Mouse (Mus musculus): ENCODE results near the gene Naa38. TPM values are rescaled to one million over a fixed set of nuclear protein-coding genes. Genes with fewer than 3 reads are reported as not detected.
A peak's percentile ranks its signal among the peaks of the same experiment; 100 is the strongest.

The Naa38 gene
- polyA plus RNA-seq, 1 experiment from 2014 or later, result 151 TPM

GRCm38 (mm10) chr11:69367616-69368355, 27.5 kb upstream of the Naa38 start:
- Histone ChIP-seq H3K9ac (peak overlapping the region; percentile 99), H3K4me2 (peak overlapping the region; percentile 83), H3K27ac (peak overlapping the region; percentile 100), H3K4me3 (peak overlapping the region; percentile 87), H3K9me3 (no peaks in the 10 kb centered on the region), H3K4me1 (peaks cover 67% of the 10 kb centered on the region), H3K27me3 (no peaks in the 10 kb centered on the region), H3K36me3 (peaks cover 17% of the 10 kb centered on the region)
- no peak for ATAC-seq (ENCODE audit: borderline replicate concordance, extremely low read depth, low FRiP score, low TSS enrichment)
- WGBS, result under 1% methylated on average over 22 of the region's 22 CpGs

DNA sequence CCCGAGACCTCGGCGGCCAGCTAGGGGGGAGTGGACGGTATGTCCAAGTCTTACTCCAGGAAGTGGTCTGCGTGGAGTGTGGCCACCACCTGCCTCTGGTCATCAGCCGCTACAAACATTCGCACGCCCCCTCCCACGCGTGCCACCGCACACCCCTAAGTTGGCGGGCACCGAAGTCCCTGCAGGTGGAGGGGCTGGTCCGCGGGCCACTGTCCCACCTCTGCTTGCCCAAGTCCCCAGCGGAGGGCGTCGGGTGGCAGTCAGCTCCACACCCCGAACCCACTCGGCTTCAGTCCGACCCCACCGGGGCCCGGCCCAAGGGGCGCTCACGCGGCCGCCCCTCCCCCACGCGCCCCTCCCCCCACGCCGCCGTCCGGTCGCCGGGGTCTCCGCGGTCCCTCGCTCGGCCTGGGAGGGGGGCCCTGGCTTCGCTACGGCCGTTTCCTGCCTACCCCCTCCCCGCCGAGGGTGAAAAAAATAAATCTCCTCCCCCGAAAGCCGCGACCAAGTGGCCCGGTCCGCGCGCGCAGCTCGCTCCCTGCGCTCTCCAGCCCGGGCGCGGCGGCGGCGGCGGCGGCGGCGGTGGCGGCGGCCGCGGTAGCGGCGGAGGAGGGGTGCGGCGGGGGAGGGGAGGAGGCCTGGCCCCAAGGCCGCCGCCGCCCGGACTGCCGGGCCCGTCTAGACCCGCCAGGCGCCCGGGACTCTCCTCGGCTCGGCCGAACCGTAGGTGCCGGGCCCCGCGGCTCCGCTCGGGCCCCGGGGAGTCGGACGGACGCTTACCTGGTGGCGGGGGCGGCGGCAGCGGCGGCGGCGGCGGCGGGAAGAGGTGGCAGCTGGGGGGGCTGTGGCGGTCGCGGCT, 26.7 kb upstream of the Naa38 start:
- WGBS, result under 1% methylated on average over 69 of the region's 106 CpGs
- Histone ChIP-seq H3K4me2 (peak overlapping the region; percentile 83), H3K27me3 (no peaks in the 10 kb centered on the region), H3K4me3 (peak overlapping the region; percentile 87), H3K9ac (peak overlapping the region; percentile 99), H3K4me1 (peaks cover 65% of the 10 kb centered on the region), H3K9me3 (no peaks in the 10 kb centered on the region), H3K36me3 (peaks cover 16% of the 10 kb centered on the region), H3K27ac (peak overlapping the region; percentile 100)
- no peak for ATAC-seq (ENCODE audit: borderline replicate concordance, extremely low read depth, low FRiP score, low TSS enrichment)

DNA sequence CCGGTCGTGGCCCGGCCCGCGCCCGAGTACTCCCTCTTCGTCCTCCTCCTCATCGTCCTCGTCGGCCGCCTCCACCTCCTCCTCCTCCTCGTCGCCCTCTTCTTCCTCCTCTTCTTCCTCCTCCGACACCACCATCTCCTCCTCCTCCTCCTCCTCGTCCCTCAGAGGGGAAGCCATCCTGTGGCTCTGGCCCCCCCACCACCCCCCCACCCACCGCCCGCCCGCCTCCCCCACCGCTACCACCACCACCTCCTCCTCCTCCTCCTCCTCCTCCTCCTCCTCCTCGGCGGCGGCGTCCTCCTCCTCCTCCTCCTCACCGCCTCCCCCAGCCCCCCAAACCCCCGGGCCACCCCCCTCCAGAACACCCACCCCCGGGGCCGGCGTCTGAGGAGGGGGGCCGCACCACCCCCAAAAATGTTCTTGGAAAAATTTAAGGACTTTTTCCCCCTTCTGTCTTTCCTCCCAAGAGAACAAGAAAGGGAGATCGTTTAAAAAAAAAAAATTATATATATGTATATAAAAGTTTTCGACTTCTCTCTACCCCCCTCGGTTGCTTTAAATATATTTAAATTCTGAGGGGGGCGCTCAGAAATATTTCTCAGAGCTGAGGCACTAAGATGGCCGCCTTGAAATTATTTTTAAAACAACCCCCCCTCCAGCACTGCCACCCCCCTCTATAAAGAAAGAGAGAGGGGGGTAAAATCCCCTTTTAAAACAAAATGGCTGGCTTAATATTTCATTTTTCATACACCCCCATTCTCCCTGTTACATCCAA, 25.9 kb upstream of the Naa38 start, which contains the start of gene Chd3:
TSS of gene Chd3 (minus strand) at position 192 of the 775 bp plus-strand sequence.
- no peaks in the 10 kb centered on the region for H3K27me3 ChIP-seq
- peak within 1 kb of the TSS; percentile 87 for H3K4me3 ChIP-seq
- H3K4me1 ChIP-seq, result peaks cover 57% of the 10 kb centered on the region
- H3K9ac ChIP-seq, result peak within 1 kb of the TSS; percentile 99
- H3K27ac ChIP-seq, result peak within 1 kb of the TSS; percentile 100
- peak within 1 kb of the TSS; percentile 83 for H3K4me2 ChIP-seq
- no peak for ATAC-seq (ENCODE audit: borderline replicate concordance, extremely low read depth, low FRiP score, low TSS enrichment)
- H3K9me3 ChIP-seq, result no peaks in the 10 kb centered on the region
- WGBS, result 1% methylated on average over 11 of the region's 34 CpGs
- peaks cover 15% of the 10 kb centered on the region; the same call in 1 of the 2 replicates for H3K36me3 ChIP-seq

- H3K4me2 ChIP-seq, result peak overlapping the region; percentile 83
- peaks cover 15% of the 10 kb centered on the region; the same call in 1 of the 2 replicates for H3K36me3 ChIP-seq
- H3K9me3 ChIP-seq, result no peaks in the 10 kb centered on the region
- peaks cover 49% of the 10 kb centered on the region for H3K4me1 ChIP-seq
- ATAC-seq (ENCODE audit: borderline replicate concordance, extremely low read depth, low FRiP score, low TSS enrichment), result no peak
- peak overlapping the region; percentile 99 for H3K9ac ChIP-seq
- peak overlapping the region; percentile 87 for H3K4me3 ChIP-seq
- H3K27me3 ChIP-seq, result no peaks in the 10 kb centered on the region
- WGBS, result 14% methylated on average over 2 of the region's 2 CpGs
- peak overlapping the region; percentile 100 for H3K27ac ChIP-seq
These were observed 25.1 kb upstream of the Naa38 start for GRCm38 (mm10) chr11:69369990-69370816.

DNA sequence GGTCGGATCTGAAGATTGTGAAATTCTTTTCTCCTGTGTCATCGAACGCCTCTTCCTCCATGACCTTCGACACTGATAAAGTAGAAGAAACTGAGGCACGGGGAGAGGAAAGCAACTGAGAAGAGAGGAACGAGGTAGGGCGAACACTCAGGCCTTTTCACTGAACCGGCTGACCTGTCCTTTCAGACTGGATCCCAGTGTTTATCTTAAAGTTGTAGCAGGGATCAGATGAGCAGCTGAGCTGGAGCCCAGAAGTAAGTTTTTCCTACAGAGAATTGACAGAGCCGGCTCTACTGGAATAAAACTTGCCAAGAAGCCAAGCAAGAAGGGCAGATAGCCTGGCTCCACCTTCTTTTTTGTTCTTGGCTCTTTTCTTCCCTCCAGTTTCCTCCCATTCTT, 24.5 kb upstream of the Naa38 start:
- Histone ChIP-seq H3K27ac (peak overlapping the region; percentile 85), H3K27me3 (no peaks in the 10 kb centered on the region), H3K9me3 (no peaks in the 10 kb centered on the region), H3K4me1 (peaks cover 43% of the 10 kb centered on the region), H3K36me3 (peaks cover 18% of the 10 kb centered on the region; the same call in 1 of the 2 replicates), H3K9ac (peak overlapping the region; percentile 7), H3K4me2 (peak overlapping the region; percentile 45), H3K4me3 (peak overlapping the region; percentile 4; the same call in 1 of the 2 replicates)
- 14% methylated on average over 9 of the region's 9 CpGs for WGBS
- no peak for ATAC-seq (ENCODE audit: borderline replicate concordance, extremely low read depth, low FRiP score, low TSS enrichment)

GRCm38 (mm10) chr11:69371601-69372000, 23.7 kb upstream of the Naa38 start:
- no peaks in the 10 kb centered on the region for H3K9me3 ChIP-seq
- peak overlapping the region; percentile 45; the same call in 1 of the 2 replicates for H3K4me2 ChIP-seq
- no peak overlapping the region for H3K9ac ChIP-seq
- peaks cover 22% of the 10 kb centered on the region; the same call in 1 of the 2 replicates for H3K36me3 ChIP-seq
- no peak for ATAC-seq (ENCODE audit: borderline replicate concordance, extremely low read depth, low FRiP score, low TSS enrichment)
- 46% methylated on average over 12 of the region's 12 CpGs for WGBS
- peak overlapping the region; percentile 85 for H3K27ac ChIP-seq
- no peak overlapping the region for H3K4me3 ChIP-seq
- H3K27me3 ChIP-seq, result no peaks in the 10 kb centered on the region
- H3K4me1 ChIP-seq, result peaks cover 38% of the 10 kb centered on the region

DNA sequence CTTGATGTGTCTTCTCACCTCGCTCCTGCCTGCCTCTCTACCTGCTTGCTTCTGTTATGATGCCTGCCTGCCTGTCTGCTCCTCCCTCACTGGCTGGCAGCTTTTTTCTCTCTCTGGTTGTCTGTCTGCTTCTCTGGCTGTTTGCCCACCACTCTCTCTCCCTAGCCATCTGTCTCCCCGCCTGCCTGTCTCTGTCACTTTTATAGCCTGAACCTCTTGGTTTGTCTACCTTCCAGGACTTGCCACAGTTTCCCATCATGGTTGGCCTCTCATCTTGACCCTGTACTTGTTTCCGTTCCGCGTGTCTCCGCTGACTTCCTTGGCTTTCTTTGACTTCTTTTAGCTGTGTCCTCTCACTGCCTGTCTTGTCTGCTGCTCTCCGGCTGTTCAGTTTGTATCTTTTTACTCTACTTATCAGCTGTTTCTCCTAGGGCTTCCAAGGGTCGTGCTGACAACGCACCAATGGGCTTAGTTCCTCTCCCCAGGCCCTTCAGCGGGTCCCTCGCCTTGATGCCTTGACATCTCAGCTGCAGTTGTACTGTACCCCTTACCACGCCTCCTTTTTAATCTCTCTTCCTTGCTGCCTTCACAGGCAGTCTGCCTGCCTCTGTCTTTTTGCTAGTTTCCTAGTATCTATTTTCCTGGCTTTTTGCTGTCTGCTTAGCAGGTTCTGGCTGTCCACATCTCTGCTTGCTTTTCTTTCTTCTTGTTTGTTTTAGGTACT, 23.1 kb upstream of the Naa38 start:
- Histone ChIP-seq H3K4me1 (peaks cover 37% of the 10 kb centered on the region), H3K27ac (peak overlapping the region; percentile 85), H3K4me3 (no peak overlapping the region), H3K36me3 (peaks cover 25% of the 10 kb centered on the region; the same call in 1 of the 2 replicates), H3K4me2 (peak overlapping the region; percentile 17; the same call in 1 of the 2 replicates), H3K9me3 (no peaks in the 10 kb centered on the region), H3K27me3 (no peaks in the 10 kb centered on the region), H3K9ac (no peak overlapping the region)
- ATAC-seq (ENCODE audit: borderline replicate concordance, extremely low read depth, low FRiP score, low TSS enrichment), result no peak
- 30% methylated on average over 12 of the region's 12 CpGs for WGBS

DNA sequence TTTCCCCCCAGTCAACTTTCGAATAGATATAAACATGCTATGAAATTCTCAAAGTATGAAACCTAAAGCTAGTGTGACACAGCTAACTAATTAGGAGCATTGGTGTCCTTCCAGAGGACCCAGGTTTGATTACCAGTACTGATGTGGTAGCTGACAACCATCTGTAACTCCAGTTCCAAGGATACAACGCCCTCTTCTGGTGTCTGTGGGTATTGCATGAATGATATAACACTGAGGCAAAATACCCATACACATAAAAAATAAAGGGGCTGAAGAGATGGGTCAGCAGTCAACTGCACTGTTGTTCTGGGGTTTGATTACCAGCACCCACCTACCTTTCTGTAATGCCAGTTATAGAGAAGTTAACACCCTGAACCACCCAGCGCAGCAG, 22.5 kb upstream of the Naa38 start:
- Histone ChIP-seq H3K36me3 (peaks cover 30% of the 10 kb centered on the region; the same call in 1 of the 2 replicates), H3K27ac (peak overlapping the region; percentile 41; the same call in 1 of the 2 replicates), H3K4me2 (0 out of 2 replicates have a peak overlapping the region, but pooled peaks have one; percentile 17), H3K27me3 (no peaks in the 10 kb centered on the region), H3K9me3 (no peaks in the 10 kb centered on the region), H3K9ac (no peak overlapping the region), H3K4me3 (no peak overlapping the region), H3K4me1 (peaks cover 33% of the 10 kb centered on the region)
- WGBS, result 50% methylated on average over 3 of the region's 3 CpGs
- ATAC-seq (ENCODE audit: borderline replicate concordance, extremely low read depth, low FRiP score, low TSS enrichment), result no peak

- peaks cover 30% of the 10 kb centered on the region; the same call in 1 of the 2 replicates for H3K36me3 ChIP-seq
- H3K4me1 ChIP-seq, result peaks cover 30% of the 10 kb centered on the region
- H3K4me3 ChIP-seq, result no peak overlapping the region
- H3K27me3 ChIP-seq, result no peaks in the 10 kb centered on the region
- WGBS, result 89% methylated on average over 16 of the region's 16 CpGs
- no peak for ATAC-seq (ENCODE audit: borderline replicate concordance, extremely low read depth, low FRiP score, low TSS enrichment)
- H3K27ac ChIP-seq, result no peak overlapping the region
- H3K4me2 ChIP-seq, result no peak overlapping the region
- no peaks in the 10 kb centered on the region for H3K9me3 ChIP-seq
- H3K9ac ChIP-seq, result no peak overlapping the region
These were observed 21.9 kb upstream of the Naa38 start for GRCm38 (mm10) chr11:69373223-69373965.

- Histone ChIP-seq H3K27me3 (no peaks in the 10 kb centered on the region), H3K4me2 (no peak overlapping the region), H3K9ac (no peak overlapping the region), H3K4me1 (peaks cover 24% of the 10 kb centered on the region), H3K36me3 (peaks cover 30% of the 10 kb centered on the region; the same call in 1 of the 2 replicates), H3K9me3 (no peaks in the 10 kb centered on the region), H3K4me3 (no peak overlapping the region), H3K27ac (no peak overlapping the region)
- 84% methylated on average over 4 of the region's 4 CpGs for WGBS
- no peak for ATAC-seq (ENCODE audit: borderline replicate concordance, extremely low read depth, low FRiP score, low TSS enrichment)
These were observed 19.6 kb upstream of the Naa38 start for GRCm38 (mm10) chr11:69375646-69376045.

Measured in lung, embryonic 15.5 days (tissue).